Mouse (Mus musculus) thymus, adult 2 months (tissue): Measurements from ENCODE around the gene Chpf2.

Source experiments
- CTCF ChIP-seq: fragments of 200-500 bp; IDR thresholded peaks from 2 replicates; pipeline ENCODE4 v1.5.1; 2012; ENCODE audit warnings: mild to moderate bottlenecking, control low read depth, low read length, moderate library complexity, borderline replicate concordance; ENCODE audit not compliant: control insufficient read depth, poor library complexity, insufficient read depth; ENCODE audit errors: extremely low read depth
- POLR2A ChIP-seq: fragments of 200-500 bp; IDR thresholded peaks from 2 replicates; pipeline ENCODE4 v1.6.1; 2012; ENCODE audit warnings: mild to moderate bottlenecking, low read length, control low read depth, moderate library complexity; ENCODE audit not compliant: control insufficient read depth, poor library complexity, insufficient read depth; ENCODE audit errors: extremely low read depth

GRCm38 (mm10) chr5:24603431-24604010, 17.0 kb downstream of the Chpf2 start:
- TF ChIP-seq CTCF (no peak), POLR2A (no peak)
